Mouse (Mus musculus): ENCODE measurements around the gene Atox1.
A peak's percentile ranks its signal among the peaks of the same experiment; 100 is the strongest.

The Atox1 gene

DNA sequence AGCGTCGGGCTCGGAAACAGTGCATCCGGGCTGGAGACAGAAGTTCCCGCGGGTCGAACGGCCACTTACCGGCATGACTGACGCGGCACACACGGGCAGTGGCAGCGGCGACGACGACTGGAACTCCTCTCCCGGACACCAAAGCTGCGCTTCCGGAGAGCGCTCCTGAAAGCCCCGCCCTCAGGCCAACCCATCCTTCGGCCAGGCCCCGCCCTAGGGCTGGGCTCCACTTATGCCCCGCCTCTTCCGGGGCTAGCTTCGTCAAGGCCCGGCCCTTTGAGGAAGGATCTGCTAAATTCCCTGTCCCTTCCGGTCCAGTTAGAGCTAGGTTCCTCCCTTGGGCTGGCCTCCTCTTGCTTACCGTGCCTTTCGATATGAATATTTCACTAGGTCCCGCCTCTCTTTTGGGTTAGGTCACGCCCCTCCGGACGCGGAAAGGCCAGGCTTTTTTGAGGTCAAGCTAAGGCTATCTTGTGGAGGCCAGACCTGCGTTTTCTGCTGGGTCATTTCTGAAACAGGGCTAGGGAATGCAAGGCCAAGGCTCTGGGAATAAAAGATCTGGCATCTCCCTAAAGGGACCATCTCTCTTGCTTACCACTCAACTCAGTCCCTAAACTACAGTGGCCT is at the start of gene Atox1:
Gene Atox1 (minus strand): TSS at position 221 of the 627 bp plus-strand sequence.
- DNase-seq (ENCODE audit: low read depth, low spot score): peak; percentile 89

DNA sequence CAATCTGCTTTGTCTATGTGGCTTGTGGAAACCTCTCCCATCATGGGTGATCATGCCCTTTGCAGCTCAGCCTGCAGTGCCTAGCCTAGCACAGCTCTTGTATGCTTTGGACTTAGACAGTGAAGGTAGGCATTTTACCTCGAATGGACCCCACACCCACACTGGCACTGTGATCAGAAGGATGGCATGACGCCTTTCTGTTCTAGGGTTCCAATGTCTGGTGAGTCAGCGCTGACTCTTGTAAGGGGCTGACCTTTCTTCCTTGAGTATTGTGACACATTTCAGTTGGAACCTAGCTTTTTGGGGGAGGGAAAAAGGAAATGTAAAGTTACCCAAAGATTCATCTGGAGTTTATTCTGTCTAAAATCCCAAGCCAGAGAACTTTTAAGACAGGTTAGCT is 44.4 kb upstream of the Atox1 start:
- DNase-seq (ENCODE audit: low read depth, low spot score): no peak

DNA sequence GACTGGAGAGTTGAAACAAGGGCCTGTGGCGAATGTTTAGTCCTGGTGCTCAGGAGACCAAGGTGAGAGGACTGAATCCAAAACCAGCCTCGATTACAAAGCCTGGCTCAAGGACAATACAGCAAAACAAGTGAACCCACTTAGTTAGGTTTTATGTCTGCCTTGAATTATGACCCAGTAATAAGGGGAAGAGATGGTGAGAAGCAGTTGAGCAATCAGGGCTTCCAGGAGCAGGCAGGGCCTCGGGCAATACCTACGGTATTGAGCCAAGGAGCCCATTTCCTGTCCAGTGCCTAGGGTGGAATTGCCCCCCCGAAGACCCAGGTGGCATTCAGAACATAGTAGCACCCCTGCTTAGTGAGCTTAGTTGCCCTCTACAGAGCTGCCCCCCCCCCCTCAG is 41.8 kb upstream of the Atox1 start:
- no peak for DNase-seq (ENCODE audit: low read depth, low spot score)

DNA sequence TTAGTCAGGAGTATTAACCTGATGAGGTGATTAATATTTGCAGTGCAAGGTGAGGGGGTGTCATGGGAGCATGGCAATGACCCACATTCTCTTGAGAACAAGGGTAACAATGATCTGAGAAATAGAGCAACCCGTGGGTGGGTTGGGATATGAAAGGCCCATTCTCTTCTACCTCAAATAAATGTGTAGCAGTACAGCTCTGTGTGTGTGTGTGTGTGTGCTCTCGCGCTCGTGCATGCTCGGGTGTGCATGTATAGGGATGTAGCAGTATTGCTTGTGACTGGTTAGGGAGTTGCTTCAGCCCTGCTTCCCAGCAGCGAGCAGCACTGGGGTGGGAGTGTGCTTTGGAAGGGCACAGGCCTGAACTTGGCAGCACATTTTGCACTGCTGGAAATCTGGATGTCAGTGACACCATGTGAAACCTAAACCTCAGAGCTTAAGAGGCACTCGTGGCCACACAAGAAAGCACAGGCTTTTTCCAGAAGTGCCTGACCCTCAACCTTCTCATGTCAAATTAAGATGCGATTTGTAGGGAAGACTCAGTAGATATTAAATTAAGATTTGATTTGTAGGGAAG is 41.0 kb upstream of the Atox1 start:
- DNase-seq (ENCODE audit: low read depth, low spot score): no peak

GRCm38 (mm10) chr11:55497885-55498284 is 36.8 kb upstream of the Atox1 start:
- peak; percentile 25 for DNase-seq (ENCODE audit: low read depth, low spot score)

DNA sequence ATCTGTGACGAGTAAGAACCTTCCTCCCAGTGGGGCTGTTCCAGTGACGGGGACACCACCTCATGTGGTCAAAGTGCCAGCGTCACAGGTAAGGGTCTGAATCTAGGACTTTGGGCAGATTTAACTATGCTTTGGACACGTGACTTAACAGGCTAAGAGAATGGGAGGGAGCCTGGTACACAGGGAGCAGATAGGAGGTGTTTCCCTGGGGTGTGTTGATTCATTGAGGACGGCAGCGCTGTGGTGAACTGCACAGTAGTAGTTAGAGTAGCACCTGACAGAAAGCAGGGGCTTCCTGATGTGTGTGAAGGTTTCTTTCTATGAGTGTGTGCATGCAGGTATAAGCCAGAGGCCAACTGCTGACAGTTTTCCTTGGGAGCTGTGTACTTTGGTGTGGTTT is 35.1 kb upstream of the Atox1 start:
- no peak for DNase-seq (ENCODE audit: low read depth, low spot score)

- DNase-seq (ENCODE audit: low read depth, low spot score): no peak
Observed at GRCm38 (mm10) chr11:55485443-55485842, 24.4 kb upstream of the Atox1 start.

GRCm38 (mm10) chr11:55473219-55473618 is 12.2 kb upstream of the Atox1 start:
- no peak for DNase-seq (ENCODE audit: low read depth, low spot score)

- DNase-seq (ENCODE audit: low read depth, low spot score): no peak
Observed at GRCm38 (mm10) chr11:55471467-55471866, 10.4 kb upstream of the Atox1 start.

- no peak for DNase-seq (ENCODE audit: low read depth, low spot score)
Observed at GRCm38 (mm10) chr11:55470761-55471160, 9.7 kb upstream of the Atox1 start.

DNA sequence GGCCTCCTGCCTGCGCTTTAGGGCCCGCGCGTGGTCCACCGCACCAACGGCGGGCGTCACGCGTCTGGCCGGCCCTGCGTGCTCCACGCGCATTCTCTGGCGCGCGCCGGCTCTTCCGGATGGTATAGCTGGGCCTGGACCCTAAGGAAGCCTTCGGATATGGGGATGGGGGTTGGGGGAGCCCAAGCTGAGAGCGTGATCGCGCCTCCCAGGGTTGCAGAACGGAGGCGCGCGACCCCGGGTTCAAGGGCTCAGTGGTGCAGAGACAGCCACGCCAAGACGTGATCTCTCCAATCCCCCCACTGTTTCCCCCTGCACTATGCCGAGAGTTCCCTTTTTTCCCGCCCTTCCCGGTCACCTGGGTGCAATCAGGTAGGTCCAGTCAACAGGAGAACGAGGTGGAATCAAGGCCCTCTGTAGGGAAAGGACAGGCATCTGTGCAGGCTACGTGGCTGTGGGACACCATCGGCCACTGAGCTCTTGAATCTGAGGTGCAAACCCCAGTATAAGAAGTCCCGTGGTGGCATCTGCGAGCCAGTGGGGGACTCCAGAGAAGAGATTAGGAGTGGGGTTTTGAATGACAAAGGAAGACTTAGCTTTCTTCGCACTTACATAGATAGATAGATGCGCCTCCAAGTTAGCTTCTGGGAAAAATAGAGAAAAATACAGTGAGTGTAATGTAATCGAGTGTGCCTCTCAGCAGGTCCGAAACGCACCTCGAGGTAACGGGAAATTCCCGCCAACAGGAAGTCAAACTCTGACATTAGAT is 9.1 kb upstream of the Atox1 start:
- DNase-seq (ENCODE audit: low read depth, low spot score): no peak

DNA sequence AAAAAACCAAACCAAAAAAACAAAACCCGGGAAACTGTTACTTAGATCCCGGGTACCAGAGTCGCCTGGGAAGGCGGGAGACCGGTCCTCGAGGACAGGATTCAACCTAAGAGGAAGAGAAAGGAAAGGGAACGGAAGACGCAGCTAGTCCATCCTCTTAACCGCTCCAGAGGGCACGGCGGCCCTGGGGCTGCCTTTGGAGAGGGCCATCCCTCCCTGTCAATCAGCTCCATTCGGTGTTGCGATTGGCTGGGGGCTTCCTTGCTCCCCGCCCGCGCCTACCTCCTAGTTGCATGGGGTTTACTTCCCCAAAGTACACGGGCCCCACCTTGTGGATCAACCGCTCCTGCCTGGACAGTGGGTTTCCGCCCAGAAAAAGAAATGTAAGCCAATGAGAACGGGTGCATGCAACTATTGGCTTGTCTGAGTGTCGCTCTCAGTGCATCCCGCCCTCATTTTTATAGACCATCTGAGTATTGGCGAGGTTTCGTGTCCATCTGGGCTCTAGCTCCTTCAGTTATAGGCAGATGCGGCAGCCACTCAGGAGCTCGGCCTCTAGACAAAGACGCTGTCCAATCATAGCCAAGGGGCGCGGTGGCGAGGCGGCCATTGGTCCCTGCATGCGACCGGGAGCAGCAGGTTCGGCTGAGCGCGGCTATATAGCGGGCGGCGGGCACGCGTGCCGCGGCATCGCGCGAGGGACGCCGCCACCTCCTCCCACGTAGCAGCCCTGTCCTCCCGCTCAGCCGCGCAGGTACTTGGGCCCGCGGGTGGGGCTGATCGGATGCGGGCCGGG is 8.2 kb upstream of the Atox1 start, which contains the start of gene G3bp1:
Gene G3bp1 (plus strand): TSS at position 638 of the 796 bp plus-strand sequence.
- DNase-seq (ENCODE audit: low read depth, low spot score): peak; percentile 98

- no peak for DNase-seq (ENCODE audit: low read depth, low spot score)
Observed at GRCm38 (mm10) chr11:55468611-55469047, 7.6 kb upstream of the Atox1 start.

GRCm38 (mm10) chr11:55468012-55468411 is 7.0 kb upstream of the Atox1 start:
- DNase-seq (ENCODE audit: low read depth, low spot score): no peak

DNA sequence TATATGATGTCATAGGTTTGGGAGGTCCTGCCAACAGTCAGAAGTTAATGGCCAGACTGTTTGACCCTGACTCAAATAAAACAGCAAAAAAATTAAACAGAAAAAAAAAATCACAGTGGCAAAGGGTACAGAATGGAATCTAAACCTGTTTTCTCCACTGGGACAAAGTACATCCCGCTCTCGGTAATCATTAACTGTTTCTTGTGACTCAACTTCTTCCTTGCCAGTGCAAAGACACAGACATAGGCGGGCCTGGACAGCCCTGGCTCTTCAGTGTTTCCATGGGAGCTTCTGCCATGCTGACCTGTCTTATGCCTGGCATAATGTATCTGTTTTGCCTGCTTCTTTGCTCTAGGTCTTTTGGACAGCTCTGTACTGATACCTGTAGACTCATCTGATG is 4.1 kb upstream of the Atox1 start:
- DNase-seq (ENCODE audit: low read depth, low spot score): no peak

DNA sequence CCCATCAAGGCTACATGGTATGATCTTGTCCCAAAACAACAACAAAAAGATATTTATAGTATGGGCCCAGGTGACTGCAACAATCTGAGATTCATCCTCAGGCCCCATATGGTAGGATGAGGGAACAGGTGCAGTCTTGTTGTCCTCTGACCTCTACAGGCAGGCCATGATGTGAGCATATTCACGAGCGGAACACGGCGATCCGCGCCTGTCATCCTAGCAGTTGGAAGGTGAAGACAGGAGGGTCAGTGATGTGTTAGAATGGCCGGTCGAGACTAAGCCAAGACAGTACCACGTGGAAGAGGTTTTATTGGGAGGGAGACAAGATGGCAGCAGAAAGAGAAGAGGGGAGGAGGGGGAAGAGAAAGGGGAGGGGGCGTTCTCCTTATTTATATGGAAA is 3.7 kb upstream of the Atox1 start:
- DNase-seq (ENCODE audit: low read depth, low spot score): no peak

DNA sequence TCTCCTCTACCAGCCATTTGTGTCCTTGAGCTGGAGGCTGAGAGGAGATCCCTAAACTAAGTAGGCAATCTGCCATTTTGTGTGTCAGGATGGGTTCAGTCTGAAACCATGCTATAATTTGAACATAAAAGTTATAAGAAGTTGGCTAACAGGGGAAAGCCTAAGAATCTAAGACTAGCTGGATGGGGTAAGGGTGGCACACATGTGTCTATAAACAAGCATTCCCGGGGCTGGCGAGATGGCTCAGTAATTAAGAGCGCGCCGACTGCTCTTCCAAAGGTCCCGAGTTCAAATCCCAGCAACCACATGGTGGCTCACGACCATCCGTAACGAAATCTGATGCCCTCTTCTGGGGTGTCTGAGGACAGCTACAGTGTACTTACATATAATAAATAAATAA is 1.1 kb upstream of the Atox1 start:
- no peak for DNase-seq (ENCODE audit: low read depth, low spot score)

DNA sequence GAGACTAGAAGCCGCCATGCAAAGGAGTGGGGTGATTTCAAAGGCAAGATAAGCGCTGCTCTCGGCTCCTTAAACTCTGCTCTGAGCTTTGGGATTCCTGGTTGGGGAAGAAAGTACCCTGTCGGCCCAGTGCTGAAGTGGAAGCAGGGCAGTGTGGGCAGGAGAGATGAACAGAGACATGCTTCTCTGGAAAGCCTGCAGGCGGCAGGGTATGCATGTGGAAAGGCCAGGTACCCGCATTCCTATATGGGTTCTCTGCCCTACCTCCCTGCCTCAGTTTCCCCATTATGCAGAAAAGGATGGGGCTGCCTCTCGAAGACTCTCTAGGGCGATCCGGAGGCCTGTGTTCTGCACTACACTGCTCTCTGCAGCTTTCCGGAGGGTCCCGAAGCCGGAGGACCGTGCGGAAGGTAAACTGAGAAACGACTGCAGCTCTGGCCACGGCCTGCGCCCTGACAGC is 450 bp downstream of the Atox1 start:
- DNase-seq (ENCODE audit: low read depth, low spot score): no peak

GRCm38 (mm10) chr11:55459850-55460558 is 1.0 kb downstream of the Atox1 start:
- DNase-seq (ENCODE audit: low read depth, low spot score): no peak

DNA sequence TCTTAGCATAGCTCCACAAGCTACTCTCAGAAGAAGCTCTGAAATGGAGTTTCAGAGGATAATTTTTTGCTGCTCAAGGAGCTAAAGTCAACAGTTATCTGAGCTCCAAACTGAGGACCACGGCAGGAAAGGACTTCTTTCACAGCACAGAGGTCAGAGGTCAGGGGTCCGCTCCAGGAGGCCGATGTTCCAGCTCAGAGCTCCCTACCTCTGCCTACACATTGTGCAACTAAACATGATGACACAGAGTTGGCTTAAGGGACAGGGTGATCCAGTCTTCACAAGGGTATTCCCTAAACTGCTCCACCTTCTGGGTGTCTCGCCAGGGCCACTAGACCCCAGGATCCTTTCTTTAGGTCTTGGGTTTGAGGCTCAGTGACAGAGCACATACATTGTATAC is 2.5 kb downstream of the Atox1 start:
- no peak for DNase-seq (ENCODE audit: low read depth, low spot score)

DNA sequence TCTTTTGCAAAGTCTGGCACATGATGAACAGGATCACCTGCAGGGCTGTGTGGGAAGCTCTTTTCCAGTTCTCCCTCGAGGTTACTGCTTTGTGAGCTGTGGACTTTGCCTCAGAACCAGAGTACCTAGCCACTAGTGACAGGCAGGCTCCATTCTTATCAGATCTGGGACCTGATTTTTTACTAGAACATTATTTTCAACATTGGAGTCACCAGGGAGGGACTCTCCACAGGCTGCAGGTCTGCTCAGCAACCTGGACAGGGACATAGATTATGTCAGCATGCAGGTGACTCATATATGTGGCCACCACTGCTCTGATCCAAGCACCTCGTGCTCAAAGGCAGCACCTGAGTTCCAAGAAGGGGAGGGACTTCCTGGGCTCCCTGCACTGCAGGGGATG is 5.9 kb downstream of the Atox1 start:
- no peak for DNase-seq (ENCODE audit: low read depth, low spot score)

Measured in retina, postnatal 7 days (tissue).